Mouse (Mus musculus): ENCODE results near the gene Tmem207.

DNA sequence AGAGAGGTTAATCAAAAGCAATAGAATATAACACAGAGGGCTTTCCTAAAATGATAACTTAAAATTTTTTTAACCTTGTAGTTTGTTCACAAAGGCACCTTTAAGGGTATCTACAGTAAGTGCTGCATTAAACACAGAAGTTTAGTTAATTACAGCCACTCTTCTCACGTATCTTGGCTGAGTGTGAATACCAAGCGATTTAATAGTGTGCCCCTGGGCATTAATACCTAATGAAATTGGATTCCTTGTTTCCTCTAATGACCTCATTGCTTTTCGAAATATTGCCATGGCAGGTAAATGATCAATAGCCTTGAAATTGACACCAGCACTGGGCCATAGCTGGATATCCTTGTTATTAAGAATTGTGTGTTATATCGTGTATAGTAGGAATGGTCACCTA is 55.3 kb downstream of the Tmem207 start:
- no peak for TF ChIP-seq POLR2A (IDR thresholded peaks at IDR 0.05; ENCODE audit: control insufficient read depth, low read depth, low read length)
- TF ChIP-seq CTCF (IDR thresholded peaks at IDR 0.05; ENCODE audit: control insufficient read depth, insufficient read depth, insufficient replicate concordance, low read depth, low read length) = no peak

Data from testis, adult 2 months (tissue).